Mouse (Mus musculus) MEL (cell line): ENCODE measurements at regions not wholly inside any gene's neighbourhood (a gene's known extent, or its start where the extent isn't known, plus 50 kb on each side); places are given as distances from the start of the nearest gene placed in this dataset.
A peak's percentile ranks its signal among the peaks of the same experiment; 100 is the strongest.
"Not testable (repeated sequence)": the region's sequence is repeated elsewhere in the genome, so short reads cannot be mapped to it uniquely, and the experiment has no call there.

Experiments used
- DNase-seq: peaks from one replicate; pipeline ENCODE4 v3.0.0; 2011; ENCODE audit warnings: low read depth, low spot score
- H3K27ac ChIP-seq: 2 replicates; pipeline ENCODE4 v1.5.1; 2012; ENCODE audit warnings: low read depth, mild to moderate bottlenecking, control low read depth, low read length, moderate library complexity; ENCODE audit not compliant: control insufficient read depth
- H3K27me3 ChIP-seq, 2 experiments: fragments of 150-350 bp in 1 of 2; sonication (generic) in 1 of 2; 2 replicates each; pipeline ENCODE4 v1.6.1; 2012; ENCODE audit warnings: low read length in 2 of 2, mild to moderate bottlenecking in 2 of 2, improper control_type of control experiment in 1 of 2, moderate library complexity in 1 of 2; ENCODE audit not compliant: insufficient read depth in 2 of 2, control insufficient read depth in 1 of 2
- H3K36me3 ChIP-seq, 2 experiments: 2 replicates each; pipeline ENCODE4 v1.6.1; 2012 to 2014; ENCODE audit warnings: low read length in 2 of 2, improper control_type of control experiment in 1 of 2, inconsistent platforms in 1 of 2, mild to moderate bottlenecking in 1 of 2; ENCODE audit not compliant: insufficient read depth in 2 of 2, control insufficient read depth in 1 of 2
- H3K4me1 ChIP-seq, 2 experiments: fragments of 150-350 bp in 1 of 2; sonication (generic) in 1 of 2; 2 replicates each; pipeline ENCODE4 v1.6.1; 2012; ENCODE audit warnings: low read length in 2 of 2, improper control_type of control experiment in 1 of 2, mild to moderate bottlenecking in 1 of 2; ENCODE audit not compliant: insufficient read depth in 2 of 2, control insufficient read depth in 1 of 2
- H3K4me3 ChIP-seq, 2 experiments: fragments of 150-350 bp in 1 of 2; sonication (generic) in 1 of 2; 2 replicates each; pipeline ENCODE4 v1.5.1; 2012; ENCODE audit warnings: low read depth in 2 of 2, low read length in 2 of 2, mild to moderate bottlenecking in 2 of 2, moderate library complexity in 2 of 2, control low read depth in 1 of 2, improper control_type of control experiment in 1 of 2; ENCODE audit not compliant: control insufficient read depth in 1 of 2, insufficient read depth in 1 of 2
- H3K79me2 ChIP-seq: 2 replicates; pipeline ENCODE4 v1.6.1; 2012; ENCODE audit warnings: mild to moderate bottlenecking, low read length, moderate library complexity; ENCODE audit not compliant: control insufficient read depth, poor library complexity, insufficient read depth
- H3K9ac ChIP-seq: 2 replicates; pipeline ENCODE4 v1.6.1; 2012; ENCODE audit warnings: low read depth, mild to moderate bottlenecking, control low read depth, low read length, moderate library complexity; ENCODE audit not compliant: control insufficient read depth, poor library complexity, severe bottlenecking
- H3K9me3 ChIP-seq: fragments of 150-350 bp; sonication (generic); replicated peaks from 2 replicates; pipeline ENCODE4 v1.6.1; 2012; ENCODE audit warnings: mild to moderate bottlenecking, low read length, improper control_type of control experiment, moderate library complexity; ENCODE audit not compliant: insufficient read depth
- BHLHE40 ChIP-seq: IDR thresholded peaks from 2 replicates; pipeline ENCODE4 v1.6.1; 2012; ENCODE audit warnings: low read depth, mild to moderate bottlenecking, inconsistent platforms, low read length, improper control_type of control experiment, borderline replicate concordance
- CHD1 ChIP-seq: IDR thresholded peaks from 2 replicates; pipeline ENCODE4 v1.6.1; 2012; ENCODE audit warnings: low read depth, mild to moderate bottlenecking, inconsistent platforms, low read length, improper control_type of control experiment
- CHD2 ChIP-seq: IDR thresholded peaks from 2 replicates; pipeline ENCODE4 v1.6.1; 2011; ENCODE audit warnings: low read length, improper control_type of control experiment
- E2F4 ChIP-seq: IDR thresholded peaks from 2 replicates; pipeline ENCODE4 v1.6.1; 2011; ENCODE audit warnings: low read depth, low read length, improper control_type of control experiment, borderline replicate concordance
- ELF1 ChIP-seq: IDR thresholded peaks from 2 replicates; pipeline ENCODE4 v1.6.1; 2014; ENCODE audit warnings: low read depth, mild to moderate bottlenecking, inconsistent platforms, low read length, improper control_type of control experiment, moderate library complexity
- ETS1 ChIP-seq: IDR thresholded peaks from 2 replicates; pipeline ENCODE4 v1.6.1; 2012; ENCODE audit warnings: low read depth, mild to moderate bottlenecking, inconsistent platforms, low read length, improper control_type of control experiment, moderate library complexity
- GABPA ChIP-seq: IDR thresholded peaks from 2 replicates; pipeline ENCODE4 v1.6.1; 2012; ENCODE audit warnings: low read depth, mild to moderate bottlenecking, inconsistent platforms, low read length, improper control_type of control experiment, moderate library complexity
- JUND ChIP-seq: IDR thresholded peaks from 2 replicates; pipeline ENCODE4 v1.6.1; 2011; ENCODE audit warnings: low read depth, mild to moderate bottlenecking, improper control_type of control experiment, low read length
- MAX ChIP-seq: IDR thresholded peaks from 2 replicates; pipeline ENCODE4 v1.6.1; 2011; ENCODE audit warnings: low read length, improper control_type of control experiment
- MAZ ChIP-seq: IDR thresholded peaks from 2 replicates; pipeline ENCODE4 v1.6.1; 2012; ENCODE audit warnings: low read depth, mild to moderate bottlenecking, inconsistent platforms, low read length, improper control_type of control experiment
- MEF2A ChIP-seq: IDR thresholded peaks from 2 replicates; pipeline ENCODE4 v1.6.1; 2014; ENCODE audit warnings: low read depth, mild to moderate bottlenecking, inconsistent platforms, low read length, improper control_type of control experiment; ENCODE audit not compliant: poor library complexity, insufficient replicate concordance, severe bottlenecking; ENCODE audit errors: extremely low read depth
- MXI1 ChIP-seq: IDR thresholded peaks from 2 replicates; pipeline ENCODE4 v1.6.1; 2011; ENCODE audit warnings: mild to moderate bottlenecking, low read depth, low read length, improper control_type of control experiment
- MYC ChIP-seq: IDR thresholded peaks from 2 replicates; pipeline ENCODE4 v1.6.1; 2011; ENCODE audit warnings: low read depth, mild to moderate bottlenecking, low read length, improper control_type of control experiment, moderate library complexity
- NELFE ChIP-seq: IDR thresholded peaks from 2 replicates; pipeline ENCODE4 v1.6.1; 2011; ENCODE audit warnings: low read depth, low read length, improper control_type of control experiment
- NRF1 ChIP-seq: IDR thresholded peaks from 2 replicates; pipeline ENCODE4 v1.6.1; 2014; ENCODE audit warnings: low read depth, mild to moderate bottlenecking, inconsistent platforms, low read length, improper control_type of control experiment, moderate library complexity; ENCODE audit not compliant: poor library complexity, insufficient read depth, severe bottlenecking
- POLR2A ChIP-seq, 2 experiments: IDR thresholded peaks; 2 replicates each; pipeline ENCODE4 v1.6.1; 2011 to 2012; ENCODE audit warnings: low read length in 2 of 2, mild to moderate bottlenecking in 2 of 2, control low read depth in 1 of 2, improper control_type of control experiment in 1 of 2, low read depth in 1 of 2, moderate library complexity in 1 of 2; ENCODE audit not compliant: control insufficient read depth in 1 of 2, insufficient read depth in 1 of 2, poor library complexity in 1 of 2
- POLR2AphosphoS2 ChIP-seq: IDR thresholded peaks from 2 replicates; pipeline ENCODE4 v1.6.1; 2011; ENCODE audit warnings: low read length, improper control_type of control experiment
- POLR2AphosphoS5 ChIP-seq: IDR thresholded peaks from 2 replicates; pipeline ENCODE4 v1.6.1; 2012; ENCODE audit warnings: low read depth, borderline replicate concordance, mild to moderate bottlenecking, inconsistent platforms, low read length, moderate library complexity, mixed read lengths
- RAD21 ChIP-seq: IDR thresholded peaks from 2 replicates; pipeline ENCODE4 v1.6.1; 2011; ENCODE audit warnings: mild to moderate bottlenecking, low read depth, low read length, improper control_type of control experiment
- RCOR1 ChIP-seq: IDR thresholded peaks from 2 replicates; pipeline ENCODE4 v1.6.1; 2012; ENCODE audit warnings: low read depth, mild to moderate bottlenecking, inconsistent platforms, low read length, improper control_type of control experiment
- SIN3A ChIP-seq: IDR thresholded peaks from 2 replicates; pipeline ENCODE4 v1.6.1; 2012; ENCODE audit warnings: low read length, improper control_type of control experiment, inconsistent platforms
- TAL1 ChIP-seq: IDR thresholded peaks from 2 replicates; pipeline ENCODE4 v1.6.1; 2012; ENCODE audit warnings: mild to moderate bottlenecking, inconsistent platforms, low read length, moderate library complexity, mixed read lengths
- USF1 ChIP-seq: IDR thresholded peaks from 2 replicates; pipeline ENCODE4 v1.6.1; 2014; ENCODE audit warnings: low read depth, mild to moderate bottlenecking, inconsistent platforms, low read length, improper control_type of control experiment, moderate library complexity
- USF2 ChIP-seq, 2 experiments: IDR thresholded peaks; 2 replicates each; pipeline ENCODE4 v1.6.1; 2011 to 2012; ENCODE audit warnings: improper control_type of control experiment in 2 of 2, low read length in 2 of 2, borderline replicate concordance in 1 of 2, inconsistent platforms in 1 of 2, low read depth in 1 of 2, mild to moderate bottlenecking in 1 of 2; ENCODE audit not compliant: insufficient read depth in 1 of 2
- ZKSCAN1 ChIP-seq: IDR thresholded peaks from 2 replicates; pipeline ENCODE4 v1.6.1; 2012; ENCODE audit warnings: low read depth, mild to moderate bottlenecking, inconsistent platforms, low read length, improper control_type of control experiment, moderate library complexity
- ZMIZ1 ChIP-seq: IDR thresholded peaks from 2 replicates; pipeline ENCODE4 v1.6.1; 2012; ENCODE audit warnings: low read depth, mild to moderate bottlenecking, inconsistent platforms, low read length, improper control_type of control experiment, moderate library complexity
- ZNF384 ChIP-seq: IDR thresholded peaks from 2 replicates; pipeline ENCODE4 v1.6.1; 2012; ENCODE audit warnings: low read depth, mild to moderate bottlenecking, inconsistent platforms, low read length, improper control_type of control experiment

DNA sequence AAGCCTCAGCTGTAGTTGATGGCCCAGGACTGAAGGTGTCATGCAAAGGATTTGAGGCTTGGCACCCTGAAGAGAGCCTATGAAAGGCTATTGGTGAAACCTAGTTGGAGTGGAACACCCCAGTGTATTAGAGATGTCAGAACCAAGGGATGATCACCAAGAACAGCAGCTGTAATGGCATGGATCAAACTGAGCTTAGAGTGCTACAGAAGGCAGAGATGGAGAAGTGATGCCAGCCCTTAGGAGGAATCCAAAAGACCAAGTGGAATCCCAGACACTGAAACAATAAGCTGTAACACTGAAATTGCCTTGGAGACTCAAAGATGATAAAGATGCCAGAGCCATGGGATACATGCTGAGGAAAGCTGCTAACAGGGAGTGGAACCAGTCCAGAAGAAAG lies 186.3 kb downstream of the Nova1 start:
- not testable (repeated sequence) for DNase-seq, H3K4me3 ChIP-seq, H3K9ac ChIP-seq, H3K27ac ChIP-seq, H3K9me3 ChIP-seq, H3K27me3 ChIP-seq, H3K79me2 ChIP-seq, H3K4me1 ChIP-seq, H3K36me3 ChIP-seq

DNA sequence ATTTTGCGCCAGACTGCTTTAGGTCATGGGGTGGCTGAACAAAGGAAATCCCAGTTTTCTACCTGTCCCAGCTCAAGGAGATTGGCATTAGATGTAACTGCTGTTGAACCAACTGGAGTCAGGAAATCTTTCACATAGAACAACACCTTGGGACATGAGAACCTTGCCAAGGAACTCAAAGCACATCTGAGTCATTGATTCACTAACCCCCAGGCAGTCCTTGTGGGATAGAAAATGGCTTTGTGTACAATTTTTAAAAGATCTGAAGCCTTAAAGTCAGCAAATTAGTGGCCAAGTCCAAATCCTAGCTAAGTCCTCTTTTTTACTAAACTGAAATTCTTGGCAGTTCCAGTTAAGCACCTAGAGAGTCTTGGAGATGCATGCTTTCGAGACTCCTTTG lies 191.4 kb downstream of the Nova1 start:
- no peak for TF ChIP-seq USF1
- TF ChIP-seq GABPA: no peak
- TF ChIP-seq ETS1: no peak
- no peak for TF ChIP-seq ZNF384
- no peak for TF ChIP-seq MXI1
- no peak for TF ChIP-seq CHD1
- TF ChIP-seq RAD21: no peak
- no peak for TF ChIP-seq MAX
- no peak for TF ChIP-seq ZKSCAN1
- no peak for TF ChIP-seq CHD2
- TF ChIP-seq MEF2A: no peak
- TF ChIP-seq USF2 (IDR thresholded peaks at IDR 0.05; ENCODE audit: borderline replicate concordance in 1 of 2, insufficient read depth in 1 of 2, low read depth in 1 of 2, low read length in 2 of 2): no peak
- TF ChIP-seq JUND: no peak
- no peak for TF ChIP-seq RCOR1
- no peak for TF ChIP-seq E2F4
- no peak for DNase-seq

DNA sequence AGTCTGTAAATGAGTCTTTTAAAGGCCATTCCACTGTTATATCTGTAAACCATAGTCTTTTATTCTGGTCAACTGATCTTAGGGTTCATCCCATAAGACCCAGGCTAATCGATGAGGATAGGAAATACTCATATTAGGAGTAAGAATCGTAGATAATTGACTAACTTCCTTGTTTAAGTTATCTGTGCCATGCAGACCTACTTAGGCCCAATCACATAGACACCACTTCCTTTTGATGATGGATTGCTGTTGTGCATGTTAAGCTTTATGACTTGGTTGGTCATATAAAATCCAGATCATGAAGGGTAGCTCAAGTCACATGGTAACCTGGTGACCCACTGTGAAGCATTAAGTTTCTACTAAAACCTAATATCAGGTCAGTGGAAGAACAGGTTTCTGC lies 207.3 kb downstream of the Nova1 start:
- Histone ChIP-seq H3K79me2 (no peaks in the 10 kb centered on the region), H3K9ac (no peak overlapping the region), H3K4me1 (peaks cover 10 to 16% of the 10 kb centered on the region in 2 experiments), H3K27me3 (no peaks in the 10 kb centered on the region), H3K4me3 (no peak overlapping the region), H3K9me3 (no peaks in the 10 kb centered on the region), H3K36me3 (peaks cover 0 to 22% of the 10 kb centered on the region in 2 experiments; a peak in 2 of 4 replicates), H3K27ac (no peak overlapping the region)
- peak; percentile 45 for DNase-seq
- TF ChIP-seq MAX (no peak), POLR2AphosphoS5 (no peak), BHLHE40 (no peak), ETS1 (peak; percentile 27; the same call in 1 of the 2 replicates), USF1 (peak; percentile 38; the same call in 1 of the 2 replicates), POLR2AphosphoS2 (no peak), ZMIZ1 (no peak), NRF1 (no peak), ELF1 (no peak), JUND (no peak), SIN3A (no peak), MYC (no peak), TAL1 (peak; percentile 73), MAZ (no peak), E2F4 (no peak), ZNF384 (no peak), NELFE (no peak), POLR2A (IDR thresholded peaks at IDR 0.05; ENCODE audit: control insufficient read depth in 1 of 2, insufficient read depth in 1 of 2, low read depth in 1 of 2, low read length in 2 of 2, poor library complexity in 1 of 2) (no peak)

More for the DNA sequence above, 191.4 kb downstream of the Nova1 start:
- no peaks in the 10 kb centered on the region for H3K4me1 ChIP-seq
- H3K9me3 ChIP-seq: no peaks in the 10 kb centered on the region
- H3K27me3 ChIP-seq: no peaks in the 10 kb centered on the region
- H3K79me2 ChIP-seq: no peaks in the 10 kb centered on the region
- H3K9ac ChIP-seq: no peak overlapping the region
- no peaks in the 10 kb centered on the region for H3K36me3 ChIP-seq
- no peak overlapping the region for H3K4me3 ChIP-seq
- no peak overlapping the region for H3K27ac ChIP-seq
